Mouse (Mus musculus): ENCODE results near the gene Emsy. TPM values are rescaled to one million over a fixed set of nuclear protein-coding genes. Genes with fewer than 3 reads are reported as not detected.

Emsy gene
- polyA plus RNA-seq, 1 experiment from 2014 or later = 47.6 TPM

DNA sequence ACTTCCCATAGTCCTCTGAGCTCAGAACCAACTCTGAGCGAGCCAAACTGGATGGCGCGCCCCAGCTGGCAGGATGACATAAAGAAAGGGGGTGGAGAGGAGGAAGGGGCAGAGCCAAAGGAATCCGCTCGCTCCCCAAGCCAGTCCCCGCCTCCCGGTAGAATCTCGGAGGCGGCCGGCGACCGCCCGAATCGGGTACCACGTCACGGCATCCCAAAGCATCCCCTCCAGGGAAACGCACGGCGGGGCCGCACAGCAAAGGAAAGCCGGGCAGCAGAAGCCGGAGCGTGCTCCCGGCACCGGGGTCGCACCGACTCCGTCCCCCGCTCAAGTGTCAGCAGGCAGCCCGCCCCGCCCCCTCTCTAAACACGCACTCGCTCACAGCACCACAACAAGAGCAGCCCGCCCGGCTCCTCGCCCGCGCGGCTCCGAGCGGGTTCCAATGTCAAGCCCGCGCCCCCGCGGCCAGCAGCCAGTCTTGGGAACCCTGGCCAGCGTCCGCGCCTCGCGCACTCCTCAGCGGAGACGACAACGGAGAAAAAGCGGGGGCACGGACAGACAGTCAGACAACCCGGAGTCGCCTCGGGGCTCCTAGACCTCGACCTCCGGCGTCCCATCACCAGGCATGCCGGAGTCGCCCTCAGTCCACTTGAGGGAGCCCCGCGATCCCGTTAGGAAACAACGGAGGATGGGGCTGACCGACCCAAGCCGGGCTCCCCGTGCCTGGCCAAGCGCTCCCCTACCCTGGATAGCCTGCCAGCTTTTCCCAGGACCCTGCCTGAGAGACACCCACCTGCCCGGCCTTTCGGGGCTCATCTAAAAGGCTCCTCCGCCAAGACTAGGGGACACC, 677 bp downstream of the Emsy start:
- H3K4me3 ChIP-seq = peak overlapping the region; percentile 82
- H3K36me3 ChIP-seq (replicated peaks) = peaks cover 60% of the 10 kb centered on the region
- H3K27me3 ChIP-seq (replicated peaks; ENCODE audit: low read depth, poor library complexity, severe bottlenecking) = no peaks in the 10 kb centered on the region
- peaks cover 29% of the 10 kb centered on the region for H3K4me1 ChIP-seq
- peak; percentile 88 for DNase-seq (ENCODE audit: low spot score)
- peak overlapping the region; percentile 96 for H3K27ac ChIP-seq (replicated peaks)
- WGBS = under 1% methylated on average over 74 of the region's 74 CpGs
- H3K9me3 ChIP-seq = no peaks in the 10 kb centered on the region

- Histone ChIP-seq H3K9me3 (no peaks in the 10 kb centered on the region), H3K27me3 (replicated peaks; ENCODE audit: low read depth, poor library complexity, severe bottlenecking) (no peaks in the 10 kb centered on the region), H3K27ac (replicated peaks) (no peak overlapping the region), H3K4me1 (peaks cover 15% of the 10 kb centered on the region), H3K36me3 (replicated peaks) (peaks cover 80% of the 10 kb centered on the region), H3K4me3 (no peak overlapping the region)
- no peak for DNase-seq (ENCODE audit: low spot score)
- WGBS = 82% methylated on average over 2 of the region's 2 CpGs
These were observed 4.9 kb downstream of the Emsy start for GRCm38 (mm10) chr7:98651651-98652050.

GRCm38 (mm10) chr7:98644238-98644637, 12.3 kb downstream of the Emsy start:
- no peak overlapping the region for H3K4me3 ChIP-seq
- peaks cover 96% of the 10 kb centered on the region for H3K36me3 ChIP-seq (replicated peaks)
- no peaks in the 10 kb centered on the region for H3K27me3 ChIP-seq (replicated peaks; ENCODE audit: low read depth, poor library complexity, severe bottlenecking)
- no peak for DNase-seq (ENCODE audit: low spot score)
- no peaks in the 10 kb centered on the region for H3K9me3 ChIP-seq
- WGBS = 33% methylated on average over 1 of the region's 1 CpGs
- H3K4me1 ChIP-seq = peaks cover 5% of the 10 kb centered on the region; the same call in 1 of the 2 replicates
- no peak overlapping the region for H3K27ac ChIP-seq (replicated peaks)

DNA sequence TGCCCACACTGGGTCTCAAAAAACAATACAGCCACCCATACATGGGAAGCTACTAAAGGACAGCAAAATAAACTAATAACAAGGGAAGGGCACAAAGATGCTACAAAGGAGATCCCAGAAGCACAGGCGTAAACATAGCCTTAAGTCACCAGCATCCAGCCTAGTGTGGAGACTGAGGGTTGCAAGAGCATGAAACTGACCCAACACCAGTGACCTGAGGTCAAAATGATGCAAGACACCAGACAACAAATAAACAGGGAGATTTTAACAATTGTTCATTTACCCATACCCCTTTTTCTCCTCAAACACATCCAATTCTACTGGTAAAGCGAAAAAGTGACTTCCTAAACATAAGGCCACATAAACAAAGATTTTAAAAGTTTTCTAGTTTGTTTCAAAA, 20.0 kb downstream of the Emsy start:
- 93% methylated on average over 2 of the region's 2 CpGs for WGBS
- Histone ChIP-seq H3K4me3 (no peak overlapping the region), H3K27ac (replicated peaks) (no peak overlapping the region), H3K4me1 (no peaks in the 10 kb centered on the region), H3K36me3 (replicated peaks) (peaks cover 83% of the 10 kb centered on the region), H3K9me3 (no peaks in the 10 kb centered on the region), H3K27me3 (replicated peaks; ENCODE audit: low read depth, poor library complexity, severe bottlenecking) (no peaks in the 10 kb centered on the region)
- DNase-seq (ENCODE audit: low spot score) = no peak

GRCm38 (mm10) chr7:98633032-98633431, 23.6 kb downstream of the Emsy start:
- Histone ChIP-seq H3K27ac (replicated peaks) (no peak overlapping the region), H3K27me3 (replicated peaks; ENCODE audit: low read depth, poor library complexity, severe bottlenecking) (no peaks in the 10 kb centered on the region), H3K4me1 (no peaks in the 10 kb centered on the region), H3K36me3 (replicated peaks) (peaks cover 83% of the 10 kb centered on the region), H3K9me3 (no peaks in the 10 kb centered on the region), H3K4me3 (no peak overlapping the region)
- no peak for DNase-seq (ENCODE audit: low spot score)
- 73% methylated on average over 3 of the region's 3 CpGs for WGBS

GRCm38 (mm10) chr7:98629947-98630346, 26.6 kb downstream of the Emsy start:
- no peak for DNase-seq (ENCODE audit: low spot score)
- Histone ChIP-seq H3K27me3 (replicated peaks; ENCODE audit: low read depth, poor library complexity, severe bottlenecking) (no peaks in the 10 kb centered on the region), H3K9me3 (no peaks in the 10 kb centered on the region), H3K27ac (replicated peaks) (no peak overlapping the region), H3K4me1 (no peaks in the 10 kb centered on the region), H3K36me3 (replicated peaks) (peaks cover 84% of the 10 kb centered on the region), H3K4me3 (no peak overlapping the region)
- WGBS = 94% methylated on average over 7 of the region's 7 CpGs

DNA sequence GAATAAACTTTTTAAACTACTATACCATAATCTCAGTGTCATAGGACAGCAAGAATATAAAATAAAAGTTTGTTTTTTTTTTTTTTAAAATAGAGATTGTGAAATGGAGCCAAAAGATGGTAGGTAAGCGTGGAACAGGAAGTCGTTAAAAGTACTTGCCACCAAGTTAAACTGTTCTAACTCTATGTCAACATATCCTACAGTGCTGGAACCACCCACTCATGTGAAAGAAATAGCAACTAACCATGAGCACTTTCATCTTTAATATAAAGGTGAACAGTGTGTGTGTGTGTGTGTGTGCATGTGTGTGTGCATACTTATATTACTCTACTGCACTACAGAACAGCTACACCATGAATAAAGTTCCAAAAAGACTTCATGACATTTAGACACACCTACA, 38.8 kb downstream of the Emsy start:
- DNase-seq (ENCODE audit: low spot score) = no peak
- H3K27me3 ChIP-seq (replicated peaks; ENCODE audit: low read depth, poor library complexity, severe bottlenecking) = no peaks in the 10 kb centered on the region
- H3K4me1 ChIP-seq = no peaks in the 10 kb centered on the region
- no peak overlapping the region for H3K27ac ChIP-seq (replicated peaks)
- H3K36me3 ChIP-seq (replicated peaks) = peaks cover 87% of the 10 kb centered on the region
- H3K9me3 ChIP-seq = no peaks in the 10 kb centered on the region
- H3K4me3 ChIP-seq = no peak overlapping the region
- WGBS = 91% methylated on average over 2 of the region's 2 CpGs

- H3K27ac ChIP-seq (replicated peaks) = no peak overlapping the region
- no peak overlapping the region for H3K4me3 ChIP-seq
- no peaks in the 10 kb centered on the region for H3K27me3 ChIP-seq (replicated peaks; ENCODE audit: low read depth, poor library complexity, severe bottlenecking)
- peaks cover 84% of the 10 kb centered on the region for H3K36me3 ChIP-seq (replicated peaks)
- 95% methylated on average over 1 of the region's 1 CpGs for WGBS
- DNase-seq (ENCODE audit: low spot score) = no peak
- H3K4me1 ChIP-seq = no peaks in the 10 kb centered on the region
- H3K9me3 ChIP-seq = no peaks in the 10 kb centered on the region
These were observed 43.6 kb downstream of the Emsy start for GRCm38 (mm10) chr7:98612936-98613335.

DNA sequence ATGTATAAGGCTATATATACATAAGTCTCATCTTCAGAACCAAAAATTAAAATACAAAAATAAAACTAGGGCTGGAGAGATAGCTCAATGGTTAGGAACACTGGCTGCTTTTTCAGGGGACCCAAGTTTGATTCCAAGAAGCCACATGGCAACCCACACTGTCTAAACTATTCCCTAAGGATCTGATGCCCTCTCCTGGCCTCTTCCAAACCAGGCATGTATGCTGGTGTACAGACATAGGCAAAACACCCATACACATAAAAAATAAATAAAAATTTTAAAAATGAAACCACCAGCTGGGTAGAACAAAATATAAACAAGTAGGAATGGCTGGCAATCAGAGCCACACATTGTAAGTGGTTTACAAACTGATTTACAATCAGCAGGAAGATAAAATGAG, 48.1 kb downstream of the Emsy start:
- Histone ChIP-seq H3K9me3 (no peaks in the 10 kb centered on the region), H3K27me3 (replicated peaks; ENCODE audit: low read depth, poor library complexity, severe bottlenecking) (no peaks in the 10 kb centered on the region), H3K36me3 (replicated peaks) (peaks cover 65% of the 10 kb centered on the region), H3K4me3 (no peak overlapping the region), H3K4me1 (no peaks in the 10 kb centered on the region), H3K27ac (replicated peaks) (no peak overlapping the region)
- DNase-seq (ENCODE audit: low spot score) = no peak

GRCm38 (mm10) chr7:98607158-98607557, 49.4 kb downstream of the Emsy start:
- Histone ChIP-seq H3K4me3 (no peak overlapping the region), H3K4me1 (no peaks in the 10 kb centered on the region), H3K9me3 (no peaks in the 10 kb centered on the region), H3K27ac (replicated peaks) (no peak overlapping the region), H3K27me3 (replicated peaks; ENCODE audit: low read depth, poor library complexity, severe bottlenecking) (no peaks in the 10 kb centered on the region), H3K36me3 (replicated peaks) (peaks cover 61% of the 10 kb centered on the region)
- no peak for DNase-seq (ENCODE audit: low spot score)
- 84% methylated on average over 4 of the region's 4 CpGs for WGBS

DNA sequence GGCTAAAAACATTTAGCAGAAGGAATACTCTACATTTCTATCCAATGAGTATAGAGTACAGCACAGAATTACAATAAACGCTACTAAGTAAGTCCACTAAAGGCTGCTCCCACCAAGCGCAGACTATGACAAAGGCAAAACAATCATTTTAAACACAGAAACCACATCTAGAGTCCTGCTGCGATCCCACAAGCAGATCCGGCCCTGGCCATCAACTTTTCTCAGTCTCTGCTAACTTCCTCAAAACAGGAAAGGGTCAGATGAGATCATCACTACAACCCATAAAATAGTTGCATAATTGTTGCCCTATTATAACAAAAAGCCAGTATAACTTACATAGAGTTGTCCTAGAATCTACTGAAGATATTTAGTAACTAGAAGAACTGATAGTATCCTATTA, 54.9 kb downstream of the Emsy start:
- DNase-seq (ENCODE audit: low spot score) = no peak
- H3K9me3 ChIP-seq = no peaks in the 10 kb centered on the region
- no peaks in the 10 kb centered on the region for H3K4me1 ChIP-seq
- WGBS = 91% methylated on average over 4 of the region's 4 CpGs
- H3K27me3 ChIP-seq (replicated peaks; ENCODE audit: low read depth, poor library complexity, severe bottlenecking) = no peaks in the 10 kb centered on the region
- peaks cover 76% of the 10 kb centered on the region for H3K36me3 ChIP-seq (replicated peaks)
- H3K27ac ChIP-seq (replicated peaks) = no peak overlapping the region
- H3K4me3 ChIP-seq = no peak overlapping the region

GRCm38 (mm10) chr7:98597402-98597801, 59.2 kb downstream of the Emsy start:
- Histone ChIP-seq H3K27ac (replicated peaks) (no peak overlapping the region), H3K9me3 (no peaks in the 10 kb centered on the region), H3K4me3 (no peak overlapping the region), H3K27me3 (replicated peaks; ENCODE audit: low read depth, poor library complexity, severe bottlenecking) (no peaks in the 10 kb centered on the region), H3K4me1 (no peaks in the 10 kb centered on the region), H3K36me3 (replicated peaks) (peaks cover 95% of the 10 kb centered on the region)
- no peak for DNase-seq (ENCODE audit: low spot score)
- WGBS = 87% methylated on average over 8 of the region's 8 CpGs

GRCm38 (mm10) chr7:98594731-98595130, 61.9 kb downstream of the Emsy start:
- Histone ChIP-seq H3K4me1 (no peaks in the 10 kb centered on the region), H3K4me3 (no peak overlapping the region), H3K36me3 (replicated peaks) (peaks cover 91% of the 10 kb centered on the region), H3K27me3 (replicated peaks; ENCODE audit: low read depth, poor library complexity, severe bottlenecking) (no peaks in the 10 kb centered on the region), H3K9me3 (no peaks in the 10 kb centered on the region), H3K27ac (replicated peaks) (no peak overlapping the region)
- DNase-seq (ENCODE audit: low spot score) = no peak
- 93% methylated on average over 4 of the region's 4 CpGs for whole genome bisulfite sequencing
